ENCODE assay signal across 23 mouse cellular contexts in the genomic region with DNA sequence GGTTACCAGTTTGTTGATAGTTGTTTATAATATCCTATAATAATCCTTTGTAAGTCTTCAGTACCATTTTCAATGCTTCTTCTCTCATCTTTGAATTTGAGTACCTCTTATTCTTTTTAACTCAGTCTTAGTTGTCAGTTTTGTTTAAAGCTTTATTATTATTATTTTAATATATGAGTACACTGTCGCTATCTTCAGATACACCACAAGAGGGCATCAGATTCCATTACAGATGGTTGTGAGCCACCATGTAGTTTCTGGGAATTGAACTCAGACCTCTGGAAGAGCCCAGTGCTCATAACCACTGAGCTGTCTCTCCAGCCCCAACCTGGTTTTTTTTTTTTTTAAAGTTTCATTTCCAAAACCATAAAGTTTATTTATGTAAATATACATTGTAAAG. TPM values are rescaled to one million over a fixed set of nuclear protein-coding genes. Genes with fewer than 3 reads are reported as not detected.
A peak's percentile ranks its signal among the peaks of the same experiment; 100 is the strongest.
DNase-seq lines count a peak whose midpoint lies in the region; ATAC-seq and TF ChIP-seq lines count a peak whose summit lies in the region.
"Had no signal": no experiment of that assay in that cellular context is flagged by ENCODE, and none has a peak within 500 bp of the region (broad histone marks: within the 10 kb centered on the region; RNA-seq: fewer than 3 reads in every experiment).

No protein-coding gene starts in this region.

- H3K4me1 ChIP-seq in intestine, postnatal 0 days (replicated peaks; ENCODE audit: control insufficient read depth, insufficient read depth, low read length): no peaks in the 10 kb centered on the region
- H3K4me1 ChIP-seq in intestine, embryonic 16.5 days (ENCODE audit: control insufficient read depth, insufficient read depth, low read length): 0 out of 2 replicates have a peak, but pooled peaks cover 2% of the 10 kb centered on the region
- H3K4me1 ChIP-seq in lung, embryonic 14.5 days (ENCODE audit: insufficient read depth): no peaks in the 10 kb centered on the region
- H3K4me1 ChIP-seq in E14TG2a.4 (replicated peaks; ENCODE audit: low read depth, low read length): peaks cover 11% of the 10 kb centered on the region

- H3K4me2 ChIP-seq in intestine, postnatal 0 days (replicated peaks; ENCODE audit: low read depth): no peak overlapping the region
- no peak overlapping the region for H3K4me2 ChIP-seq in intestine, embryonic 16.5 days (ENCODE audit: low read depth, low read length)
- H3K4me2 ChIP-seq in lung, embryonic 14.5 days: no peak overlapping the region
- H3K4me2 ChIP-seq: embryonic facial prominence, embryonic 13.5 days; forebrain, embryonic 13.5 days; heart, embryonic 13.5 days; hindbrain, embryonic 13.5 days; lung, embryonic 15.5 days; midbrain, embryonic 12.5 days had no signal

- H3K9ac ChIP-seq in intestine, postnatal 0 days (ENCODE audit: low read depth, low read length): no peak overlapping the region
- no peak overlapping the region for H3K9ac ChIP-seq in intestine, embryonic 16.5 days (ENCODE audit: low read depth, low read length)
- H3K9ac ChIP-seq in lung, embryonic 14.5 days: no peak overlapping the region
- H3K9ac ChIP-seq: embryonic facial prominence, embryonic 13.5 days; forebrain, embryonic 13.5 days; heart, embryonic 13.5 days; hindbrain, embryonic 13.5 days; lung, embryonic 15.5 days; midbrain, embryonic 12.5 days had no signal

- ATAC-seq in intestine, postnatal 0 days: no peak
- ATAC-seq in intestine, embryonic 16.5 days: no peak
- no peak for ATAC-seq in lung, embryonic 14.5 days (ENCODE audit: insufficient read depth)
- ATAC-seq: forebrain, embryonic 13.5 days had no signal

- peak; percentile 34; the same call in 1 of the 2 replicates for TF ChIP-seq CTCF in intestine, postnatal 0 days (IDR thresholded peaks at IDR 0.05; ENCODE audit: low read depth)
- peak; percentile 27; the same call in 1 of the 2 replicates for TF ChIP-seq CTCF in lung, embryonic 14.5 days (IDR thresholded peaks at IDR 0.05; ENCODE audit: low read depth)
- peak; percentile 21; the same call in 1 of the 2 replicates for TF ChIP-seq CTCF in E14TG2a.4 (conservative IDR thresholded peaks at IDR 0.05; ENCODE audit: low read length)

- no peak overlapping the region for H3K4me3 ChIP-seq in intestine, postnatal 0 days (ENCODE audit: low read depth, low read length)
- H3K4me3 ChIP-seq in intestine, embryonic 16.5 days (ENCODE audit: low read length): no peak overlapping the region
- no peak overlapping the region for H3K4me3 ChIP-seq in lung, embryonic 14.5 days (ENCODE audit: low read depth, low read length)
- no peak overlapping the region for H3K4me3 ChIP-seq in E14TG2a.4 (replicated peaks; ENCODE audit: low read length)
- H3K4me3 ChIP-seq: embryonic facial prominence, embryonic 13.5 days; erythroblast, embryonic 14.5 days; forebrain, embryonic 13.5 days; heart, embryonic 13.5 days; hindbrain, embryonic 13.5 days; limb, embryonic 10.5 days; lung, embryonic 15.5 days; midbrain, embryonic 12.5 days had no signal

- no peak for DNase-seq in lung, embryonic 14.5 days
- DNase-seq in lung, postnatal 4 days: no peak
- DNase-seq in naive thymus-derived CD4-positive, alpha-beta T cell, adult 2 months (ENCODE audit: low read depth): peak; percentile 24
- no peak for DNase-seq in cerebellum, postnatal 14 days
- DNase-seq: adrenal gland, adult 2 months; cerebellum, adult 11 months; cerebellum, postnatal 10 days; embryo, embryonic 11 days; gastrocnemius, postnatal 10 days; heart, postnatal 14 days; kidney, postnatal 36 days; layer of hippocampus, adult 9-11 months had no signal

- WGBS in intestine, postnatal 0 days: 59% methylated on average over 1 of the region's 1 CpGs
- 50% methylated on average over 1 of the region's 1 CpGs for WGBS in intestine, embryonic 16.5 days
- 37% methylated on average over 1 of the region's 1 CpGs for WGBS in lung, embryonic 14.5 days

- no peak overlapping the region for H3K27ac ChIP-seq in intestine, postnatal 0 days (ENCODE audit: low read depth, low read length)
- no peak overlapping the region for H3K27ac ChIP-seq in intestine, embryonic 16.5 days (ENCODE audit: low read length)
- no peak overlapping the region for H3K27ac ChIP-seq in lung, embryonic 14.5 days (ENCODE audit: low read depth)
- H3K27ac ChIP-seq: embryonic facial prominence, embryonic 13.5 days; forebrain, embryonic 13.5 days; heart, embryonic 13.5 days; hindbrain, embryonic 13.5 days; limb, embryonic 10.5 days; lung, embryonic 15.5 days; midbrain, embryonic 12.5 days had no signal

- no peaks in the 10 kb centered on the region for H3K9me3 ChIP-seq in intestine, postnatal 0 days (ENCODE audit: control insufficient read depth)
- no peaks in the 10 kb centered on the region for H3K9me3 ChIP-seq in intestine, embryonic 16.5 days (ENCODE audit: control insufficient read depth, low read length)
- no peaks in the 10 kb centered on the region for H3K9me3 ChIP-seq in lung, embryonic 14.5 days (ENCODE audit: low read depth, low read length)
- peaks cover 5% of the 10 kb centered on the region; the same call in 1 of the 2 replicates for H3K9me3 ChIP-seq in E14TG2a.4 (ENCODE audit: low read length)
- H3K9me3 ChIP-seq: embryonic facial prominence, embryonic 13.5 days; forebrain, embryonic 13.5 days; heart, embryonic 13.5 days; hindbrain, embryonic 13.5 days; limb, embryonic 10.5 days; lung, embryonic 15.5 days; midbrain, embryonic 12.5 days had no signal

- H3K27me3 ChIP-seq in intestine, postnatal 0 days (replicated peaks; ENCODE audit: control insufficient read depth, insufficient read depth, low read length): no peaks in the 10 kb centered on the region
- no peaks in the 10 kb centered on the region for H3K27me3 ChIP-seq in intestine, embryonic 16.5 days (replicated peaks; ENCODE audit: control insufficient read depth, insufficient read depth, low read length)
- no peaks in the 10 kb centered on the region for H3K27me3 ChIP-seq in lung, embryonic 14.5 days (ENCODE audit: insufficient read depth, low read length)
- H3K27me3 ChIP-seq in E14TG2a.4 (ENCODE audit: insufficient read depth, low read length): peaks cover 50% of the 10 kb centered on the region
- H3K27me3 ChIP-seq: embryonic facial prominence, embryonic 13.5 days; forebrain, embryonic 13.5 days; lung, embryonic 15.5 days; midbrain, embryonic 12.5 days had no signal

- H3K36me3 ChIP-seq in intestine, postnatal 0 days (ENCODE audit: control insufficient read depth, insufficient read depth): no peaks in the 10 kb centered on the region
- H3K36me3 ChIP-seq in intestine, embryonic 16.5 days (ENCODE audit: control insufficient read depth, insufficient read depth, low read length): no peaks in the 10 kb centered on the region
- H3K36me3 ChIP-seq in lung, embryonic 14.5 days (ENCODE audit: insufficient read depth): no peaks in the 10 kb centered on the region
- no peaks in the 10 kb centered on the region for H3K36me3 ChIP-seq in E14TG2a.4 (ENCODE audit: insufficient read depth, low read length)
- H3K36me3 ChIP-seq: embryonic facial prominence, embryonic 13.5 days; heart, embryonic 13.5 days; hindbrain, embryonic 13.5 days; limb, embryonic 10.5 days; lung, embryonic 15.5 days; midbrain, embryonic 12.5 days had no signal

RNA-seq across cellular contexts. Expression of gene Rfxap, which starts 4.0 kb away (rescaled TPM):
- 28.8 and 30.8 TPM in 2 replicates for polyA plus RNA-seq in intestine, postnatal 0 days (2015; fragmentation: Nextera tagmentation; extraction: Ambion mirVana)
- 22.8 and 24.4 TPM in 2 replicates for polyA plus RNA-seq in intestine, embryonic 16.5 days (2015; fragmentation: Nextera tagmentation; extraction: Ambion mirVana)
- 34.4 and 35.6 TPM in 2 replicates for polyA plus RNA-seq in lung, embryonic 14.5 days (2014; fragmentation: Nextera tagmentation; extraction: Ambion mirVana)

RNA-seq across cellular contexts. Expression of gene Smad9, which starts 56.2 kb away (rescaled TPM):
- 0.70 and 0.93 TPM in 2 replicates for polyA plus RNA-seq in intestine, postnatal 0 days (2015; fragmentation: Nextera tagmentation; extraction: Ambion mirVana)
- polyA plus RNA-seq in intestine, embryonic 16.5 days (2015; fragmentation: Nextera tagmentation; extraction: Ambion mirVana): 1.0 and 1.4 TPM in 2 replicates
- 2.4 and 2.9 TPM in 2 replicates for polyA plus RNA-seq in lung, embryonic 14.5 days (2014; fragmentation: Nextera tagmentation; extraction: Ambion mirVana)
- polyA plus RNA-seq: erythroblast, embryonic 14.5 days had no signal
